Mouse (Mus musculus): ENCODE results near the gene Armc10.

DNA sequence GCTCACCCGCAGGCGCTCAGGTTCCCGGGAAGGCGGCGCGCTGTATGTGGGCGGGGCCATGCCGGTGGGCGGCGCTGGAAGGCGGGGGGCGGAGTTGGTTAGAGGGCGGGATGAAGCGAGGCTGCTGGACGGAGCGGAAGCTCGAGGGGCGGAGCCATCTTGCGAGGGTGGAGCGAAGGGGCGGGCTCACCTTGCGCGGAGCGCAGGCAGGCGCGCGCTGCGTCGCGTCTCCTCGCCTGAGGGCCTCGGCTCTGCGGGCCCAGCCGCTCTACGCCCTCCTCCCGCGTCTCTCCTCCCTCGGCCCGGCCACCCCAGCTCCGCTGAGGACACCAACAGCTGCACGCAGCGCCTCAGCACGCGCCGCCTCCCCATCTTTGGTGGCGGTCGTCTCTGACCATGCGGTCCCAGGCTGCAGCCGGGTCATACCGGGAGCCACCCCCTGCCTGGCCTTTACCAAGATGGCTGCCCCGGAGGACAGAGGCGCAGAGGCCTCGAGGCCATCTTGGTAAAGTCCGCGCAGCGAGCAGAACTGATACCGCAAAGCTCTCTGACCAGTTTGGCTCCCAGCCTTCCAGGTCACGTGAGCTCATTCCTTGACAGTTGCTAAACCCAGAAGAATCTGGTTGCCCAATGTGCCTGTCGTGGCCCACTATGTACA, 55.9 kb downstream of the Armc10 start, which contains the start of gene Napepld:
- TF ChIP-seq CTCF (conservative IDR thresholded peaks at IDR 0.05; ENCODE audit: low read length) (no peak), NANOG (IDR thresholded peaks at IDR 0.05; ENCODE audit: borderline replicate concordance, low read length) (no peak)

Measured in E14TG2a.4 (cell line).